Mouse (Mus musculus) urinary bladder, postnatal 4 days (tissue): ENCODE data around the gene 1700003E16Rik.
A peak's percentile ranks its signal among the peaks of the same experiment; 100 is the strongest.
"Not testable (repeated sequence)": the region's sequence is repeated elsewhere in the genome, so short reads cannot be mapped to it uniquely, and the experiment has no call there.

Source experiments
- DNase-seq, 2 experiments: peaks; one replicate each; pipeline ENCODE4 v3.0.0; 2021 to 2022; ENCODE audit warnings: low spot score in 2 of 2

1700003E16Rik gene

GRCm38 (mm10) chr6:83159456-83159855 lies 3.3 kb downstream of the 1700003E16Rik start:
- not testable (repeated sequence) for DNase-seq

GRCm38 (mm10) chr6:83161442-83161841 lies 5.2 kb downstream of the 1700003E16Rik start:
- DNase-seq: no peak

- DNase-seq: peak in 1 of 2 experiments; percentile 46
Observed at GRCm38 (mm10) chr6:83161921-83162641, 5.9 kb downstream of the 1700003E16Rik start.

GRCm38 (mm10) chr6:83162701-83163100 lies 6.5 kb downstream of the 1700003E16Rik start:
- no peak for DNase-seq

- DNase-seq: no peak
Observed at GRCm38 (mm10) chr6:83165026-83165606, 8.9 kb downstream of the 1700003E16Rik start.

GRCm38 (mm10) chr6:83165607-83166242 lies 9.5 kb downstream of the 1700003E16Rik start, which contains the start of gene Dctn1:
Gene Dctn1, plus strand, starts transcription at chr6:83165920.
- peak; percentile 91 to 95 for DNase-seq

- DNase-seq: no peak
Observed at GRCm38 (mm10) chr6:83166243-83166630, 10.0 kb downstream of the 1700003E16Rik start.

GRCm38 (mm10) chr6:83169872-83170271 lies 13.7 kb downstream of the 1700003E16Rik start:
- no peak for DNase-seq

- DNase-seq: no peak
Observed at GRCm38 (mm10) chr6:83171063-83171462, 14.9 kb downstream of the 1700003E16Rik start.

- DNase-seq: no peak
Observed at GRCm38 (mm10) chr6:83172240-83172920, 16.2 kb downstream of the 1700003E16Rik start.

- no peak for DNase-seq
Observed at GRCm38 (mm10) chr6:83175996-83176395, 19.8 kb downstream of the 1700003E16Rik start.

- DNase-seq: no peak
Observed at GRCm38 (mm10) chr6:83179390-83180117, 23.4 kb downstream of the 1700003E16Rik start.

GRCm38 (mm10) chr6:83180605-83181004 lies 24.4 kb downstream of the 1700003E16Rik start:
- DNase-seq: no peak

GRCm38 (mm10) chr6:83184858-83185435 lies 28.7 kb downstream of the 1700003E16Rik start:
- DNase-seq: no peak

GRCm38 (mm10) chr6:83185895-83186861 lies 30.0 kb downstream of the 1700003E16Rik start:
- peak in 1 of 2 experiments; percentile 49 for DNase-seq

GRCm38 (mm10) chr6:83186946-83187345 lies 30.7 kb downstream of the 1700003E16Rik start:
- DNase-seq: no peak

GRCm38 (mm10) chr6:83193571-83193970 lies 37.4 kb downstream of the 1700003E16Rik start:
- DNase-seq: no peak

GRCm38 (mm10) chr6:83197345-83198004 lies 41.3 kb downstream of the 1700003E16Rik start:
- DNase-seq: peak in 1 of 2 experiments; percentile 51

GRCm38 (mm10) chr6:83203320-83203719 lies 47.1 kb downstream of the 1700003E16Rik start:
- no peak for DNase-seq
